ENCODE assay signal across 8 mouse cellular contexts in genomic region chr5:36223787-36224186, GRCm38 (mm10). TPM values are rescaled to one million over a fixed set of nuclear protein-coding genes. Genes with fewer than 3 reads are reported as not detected.
DNase-seq lines count a peak whose midpoint lies in the region; ATAC-seq lines count a peak whose summit lies in the region.

No protein-coding gene starts in this region.

- DNase-seq in CD4-positive, CD25-positive, alpha-beta regulatory T cell, adult 2 months (ENCODE audit: low read depth, low spot score) = peak; percentile 45
- DNase-seq in midbrain, embryonic 14.5 days = peak; percentile 73
- DNase-seq in embryo, embryonic 9.5 days (ENCODE audit: extremely low spot score) = peak; percentile 45
- DNase-seq in layer of hippocampus, adult 9-10 months (ENCODE audit: low spot score) = peak; percentile 65
- DNase-seq in lung, postnatal 4 days = peak; percentile 47 to 68
- DNase-seq in thymus, postnatal 14 days = peak; percentile 78

- WGBS in midbrain, embryonic 14.5 days = 64% methylated on average over 6 of the region's 6 CpGs
- WGBS in midbrain, embryonic 15.5 days = 60% methylated on average over 6 of the region's 6 CpGs

- H3K4me3 ChIP-seq in midbrain, embryonic 14.5 days (replicated peaks; ENCODE audit: low read depth, low read length) = no peak overlapping the region
- H3K4me3 ChIP-seq in midbrain, embryonic 15.5 days = no peak overlapping the region

- H3K4me2 ChIP-seq in midbrain, embryonic 14.5 days (ENCODE audit: low read length) = no peak overlapping the region
- H3K4me2 ChIP-seq in midbrain, embryonic 15.5 days = no peak overlapping the region

- no peaks in the 10 kb centered on the region for H3K36me3 ChIP-seq in midbrain, embryonic 14.5 days (ENCODE audit: control insufficient read depth, insufficient read depth, low read length)
- H3K36me3 ChIP-seq in midbrain, embryonic 15.5 days (replicated peaks) = no peaks in the 10 kb centered on the region

- ATAC-seq in CD4-positive, CD25-positive, alpha-beta regulatory T cell, adult 4 months = no peak
- no peak for ATAC-seq in midbrain, embryonic 14.5 days (ENCODE audit: low FRiP score, low TSS enrichment)
- ATAC-seq in midbrain, embryonic 15.5 days (replicated peaks) = no peak

- H3K27ac ChIP-seq in midbrain, embryonic 14.5 days (replicated peaks; ENCODE audit: low read depth, low read length) = no peak overlapping the region
- H3K27ac ChIP-seq in midbrain, embryonic 15.5 days = no peak overlapping the region

- H3K27me3 ChIP-seq in midbrain, embryonic 14.5 days (ENCODE audit: control insufficient read depth, insufficient read depth, low read length) = no peaks in the 10 kb centered on the region
- no peaks in the 10 kb centered on the region for H3K27me3 ChIP-seq in midbrain, embryonic 15.5 days (replicated peaks)

- H3K9me3 ChIP-seq in midbrain, embryonic 14.5 days (ENCODE audit: control insufficient read depth, low read length) = no peaks in the 10 kb centered on the region
- H3K9me3 ChIP-seq in midbrain, embryonic 15.5 days = no peaks in the 10 kb centered on the region

- H3K4me1 ChIP-seq in midbrain, embryonic 14.5 days (ENCODE audit: control insufficient read depth, insufficient read depth, low read length) = peaks cover 31% of the 10 kb centered on the region
- peaks cover 48% of the 10 kb centered on the region for H3K4me1 ChIP-seq in midbrain, embryonic 15.5 days

- H3K9ac ChIP-seq in midbrain, embryonic 14.5 days (replicated peaks; ENCODE audit: low read length) = no peak overlapping the region
- no peak overlapping the region for H3K9ac ChIP-seq in midbrain, embryonic 15.5 days

RNA-seq across cellular contexts. Expression of gene Psapl1, which starts 20.0 kb away (rescaled TPM):
- not detected for polyA plus RNA-seq in CD4-positive, CD25-positive, alpha-beta regulatory T cell, adult 4 months (2017; shearing (Covaris generic))
- polyA plus RNA-seq in midbrain, embryonic 14.5 days (2014; fragmentation: Nextera tagmentation; extraction: Ambion mirVana) = not detected in 2 replicates
- polyA plus RNA-seq in midbrain, embryonic 15.5 days (2015; fragmentation: Nextera tagmentation; extraction: Ambion mirVana) = 0.06 and 0.23 TPM in 2 replicates
